16 mouse cellular contexts compared by ENCODE assay signal in genomic region chr3:87504749-87505425, GRCm38 (mm10). TPM values are rescaled to one million over a fixed set of nuclear protein-coding genes. Genes with fewer than 3 reads are reported as not detected.
DNase-seq lines count a peak whose midpoint lies in the region; ATAC-seq and TF ChIP-seq lines count a peak whose summit lies in the region.
"Had no signal": no experiment of that assay in that cellular context is flagged by ENCODE, and none has a peak within 500 bp of the region (broad histone marks: within the 10 kb centered on the region; RNA-seq: fewer than 3 reads in every experiment).

No protein-coding gene starts in this region.

- no peaks in the 10 kb centered on the region for H3K9me3 ChIP-seq in forebrain, embryonic 13.5 days (replicated peaks)
- H3K9me3 ChIP-seq in forebrain, postnatal 0 days (ENCODE audit: low read length): no peaks in the 10 kb centered on the region
- no peaks in the 10 kb centered on the region for H3K9me3 ChIP-seq in hindbrain, embryonic 16.5 days (ENCODE audit: control insufficient read depth, low read length)
- no peaks in the 10 kb centered on the region for H3K9me3 ChIP-seq in hindbrain, embryonic 10.5 days
- H3K9me3 ChIP-seq: embryonic facial prominence, embryonic 12.5 days; heart, embryonic 13.5 days; intestine, embryonic 15.5 days; kidney, embryonic 15.5 days had no signal

- H3K9ac ChIP-seq in forebrain, embryonic 13.5 days: no peak overlapping the region
- H3K9ac ChIP-seq in forebrain, postnatal 0 days: no peak overlapping the region
- H3K9ac ChIP-seq in hindbrain, embryonic 16.5 days (ENCODE audit: low read depth, low read length): no peak overlapping the region
- H3K9ac ChIP-seq: embryonic facial prominence, embryonic 12.5 days; heart, embryonic 13.5 days; intestine, embryonic 15.5 days; kidney, embryonic 15.5 days had no signal

- DNase-seq in forebrain, postnatal 0 days: no peak
- no peak for DNase-seq in hindbrain, embryonic 10.5 days (ENCODE audit: low spot score)
- DNase-seq in spleen, postnatal 4 days (ENCODE audit: low spot score in 2 of 2): peak; percentile 7 to 54
- no peak for DNase-seq in spleen, postnatal 10 days (ENCODE audit: low spot score in 2 of 2)
- DNase-seq in adrenal gland, postnatal 36 days: no peak
- DNase-seq in retina, postnatal 1 day: no peak
- DNase-seq: cerebellum, adult 9-11 months had no signal

- no peak overlapping the region for H3K4me2 ChIP-seq in forebrain, embryonic 13.5 days
- H3K4me2 ChIP-seq in forebrain, postnatal 0 days (ENCODE audit: low read depth): no peak overlapping the region
- H3K4me2 ChIP-seq in hindbrain, embryonic 16.5 days (ENCODE audit: low read length): 0 out of 2 replicates have a peak overlapping the region, but pooled peaks have one; percentile 27
- H3K4me2 ChIP-seq: embryonic facial prominence, embryonic 12.5 days; heart, embryonic 13.5 days; intestine, embryonic 15.5 days; kidney, embryonic 15.5 days had no signal

- H3K4me1 ChIP-seq in forebrain, embryonic 13.5 days: peaks cover 3% of the 10 kb centered on the region; the same call in 1 of the 2 replicates
- H3K4me1 ChIP-seq in forebrain, postnatal 0 days (ENCODE audit: insufficient read depth): no peaks in the 10 kb centered on the region
- no peaks in the 10 kb centered on the region for H3K4me1 ChIP-seq in hindbrain, embryonic 16.5 days (ENCODE audit: control insufficient read depth, insufficient read depth, low read depth, low read length)
- peaks cover 19% of the 10 kb centered on the region for H3K4me1 ChIP-seq in hindbrain, embryonic 10.5 days (replicated peaks)

- no peaks in the 10 kb centered on the region for H3K36me3 ChIP-seq in forebrain, embryonic 13.5 days (ENCODE audit: poor library complexity, severe bottlenecking)
- no peaks in the 10 kb centered on the region for H3K36me3 ChIP-seq in forebrain, postnatal 0 days (ENCODE audit: insufficient read depth)
- H3K36me3 ChIP-seq in hindbrain, embryonic 16.5 days (ENCODE audit: control insufficient read depth, insufficient read depth, low read length): no peaks in the 10 kb centered on the region
- no peaks in the 10 kb centered on the region for H3K36me3 ChIP-seq in hindbrain, embryonic 10.5 days
- H3K36me3 ChIP-seq: embryonic facial prominence, embryonic 12.5 days; heart, embryonic 13.5 days; intestine, embryonic 15.5 days; kidney, embryonic 15.5 days had no signal

- WGBS in forebrain, embryonic 13.5 days: 67% methylated on average over 4 of the region's 4 CpGs
- 61% methylated on average over 4 of the region's 4 CpGs for WGBS in forebrain, postnatal 0 days
- 63% methylated on average over 4 of the region's 4 CpGs for WGBS in hindbrain, embryonic 16.5 days
- WGBS in hindbrain, embryonic 10.5 days: 62% methylated on average over 4 of the region's 4 CpGs

- H3K27ac ChIP-seq in forebrain, embryonic 13.5 days: no peak overlapping the region
- no peak overlapping the region for H3K27ac ChIP-seq in forebrain, postnatal 0 days (ENCODE audit: low read depth, low read length)
- no peak overlapping the region for H3K27ac ChIP-seq in hindbrain, embryonic 16.5 days (ENCODE audit: low read depth, low read length)
- no peak overlapping the region for H3K27ac ChIP-seq in hindbrain, embryonic 10.5 days
- H3K27ac ChIP-seq: embryonic facial prominence, embryonic 12.5 days; gastrocnemius, adult 2 months; heart, embryonic 13.5 days; intestine, embryonic 15.5 days; kidney, embryonic 15.5 days had no signal

- H3K4me3 ChIP-seq in forebrain, embryonic 13.5 days: no peak overlapping the region
- H3K4me3 ChIP-seq in forebrain, postnatal 0 days (ENCODE audit: low read depth, low read length): no peak overlapping the region
- H3K4me3 ChIP-seq in hindbrain, embryonic 16.5 days (ENCODE audit: low read length): no peak overlapping the region
- no peak overlapping the region for H3K4me3 ChIP-seq in hindbrain, embryonic 10.5 days
- H3K4me3 ChIP-seq: embryonic facial prominence, embryonic 12.5 days; erythroblast, embryonic 14.5 days; gastrocnemius, adult 2 months; heart, embryonic 13.5 days; intestine, embryonic 15.5 days; kidney, embryonic 15.5 days had no signal

- no peaks in the 10 kb centered on the region for H3K27me3 ChIP-seq in forebrain, embryonic 13.5 days
- no peaks in the 10 kb centered on the region for H3K27me3 ChIP-seq in forebrain, postnatal 0 days (ENCODE audit: insufficient read depth, low read length)
- H3K27me3 ChIP-seq in hindbrain, embryonic 16.5 days (replicated peaks; ENCODE audit: control insufficient read depth, insufficient read depth, low read length): no peaks in the 10 kb centered on the region
- H3K27me3 ChIP-seq in hindbrain, embryonic 10.5 days (ENCODE audit: insufficient read depth, poor library complexity, severe bottlenecking): peaks cover 13% of the 10 kb centered on the region
- H3K27me3 ChIP-seq: intestine, embryonic 15.5 days had no signal

- TF ChIP-seq CTCF in forebrain, postnatal 0 days (IDR thresholded peaks at IDR 0.05; ENCODE audit: low read depth): no peak

- peak; percentile 27; the same call in 1 of the 2 replicates for ATAC-seq in forebrain, embryonic 13.5 days
- ATAC-seq in forebrain, postnatal 0 days: no peak
- ATAC-seq in hindbrain, embryonic 16.5 days: peak; percentile 46; the same call in 1 of the 2 replicates
- ATAC-seq: intestine, embryonic 15.5 days; Patski had no signal

RNA-seq across cellular contexts. Expression of gene Etv3, which starts 20.3 kb away (rescaled TPM):
- polyA plus RNA-seq in forebrain, embryonic 13.5 days (2015; fragmentation: Nextera tagmentation; extraction: Ambion mirVana): 10.6 and 11.8 TPM in 2 replicates
- total RNA-seq in forebrain, postnatal 0 days (2014; rRNA removed): 9.8 and 13.8 TPM in 2 replicates
- polyA plus RNA-seq in forebrain, postnatal 0 days (2015; fragmentation: Nextera tagmentation; extraction: Ambion mirVana): 5.0 and 6.0 TPM in 2 replicates
- polyA plus RNA-seq in hindbrain, embryonic 16.5 days (2015; fragmentation: Nextera tagmentation; extraction: Ambion mirVana): 9.2 and 10.3 TPM in 2 replicates
- polyA plus RNA-seq in hindbrain, embryonic 10.5 days (2016; fragmentation: Nextera tagmentation; extraction: Ambion mirVana): 9.6 and 12.2 TPM in 2 replicates
- total RNA-seq in adrenal gland, postnatal 36 days (2021): 10 to 100 TPM; 22.0 to 24.7 TPM

Comparison
In these comparisons a context has a peak if more than half of its experiments do, and no peak if none do; other contexts are left out.
1. DNase-seq: peak in spleen, postnatal 4 days (2 of 2); none in forebrain, postnatal 0 days (single experiment), hindbrain, embryonic 10.5 days (single experiment), spleen, postnatal 10 days (0 of 2), adrenal gland, postnatal 36 days (0 of 2) and retina, postnatal 1 day (single experiment).